Mouse (Mus musculus): ENCODE data around the gene Rps6kb1. TPM values are rescaled to one million over a fixed set of nuclear protein-coding genes. Genes with fewer than 3 reads are reported as not detected.

Rps6kb1 gene
- polyA plus RNA-seq, 1 experiment from 2014 or later, result 23.5 TPM

DNA sequence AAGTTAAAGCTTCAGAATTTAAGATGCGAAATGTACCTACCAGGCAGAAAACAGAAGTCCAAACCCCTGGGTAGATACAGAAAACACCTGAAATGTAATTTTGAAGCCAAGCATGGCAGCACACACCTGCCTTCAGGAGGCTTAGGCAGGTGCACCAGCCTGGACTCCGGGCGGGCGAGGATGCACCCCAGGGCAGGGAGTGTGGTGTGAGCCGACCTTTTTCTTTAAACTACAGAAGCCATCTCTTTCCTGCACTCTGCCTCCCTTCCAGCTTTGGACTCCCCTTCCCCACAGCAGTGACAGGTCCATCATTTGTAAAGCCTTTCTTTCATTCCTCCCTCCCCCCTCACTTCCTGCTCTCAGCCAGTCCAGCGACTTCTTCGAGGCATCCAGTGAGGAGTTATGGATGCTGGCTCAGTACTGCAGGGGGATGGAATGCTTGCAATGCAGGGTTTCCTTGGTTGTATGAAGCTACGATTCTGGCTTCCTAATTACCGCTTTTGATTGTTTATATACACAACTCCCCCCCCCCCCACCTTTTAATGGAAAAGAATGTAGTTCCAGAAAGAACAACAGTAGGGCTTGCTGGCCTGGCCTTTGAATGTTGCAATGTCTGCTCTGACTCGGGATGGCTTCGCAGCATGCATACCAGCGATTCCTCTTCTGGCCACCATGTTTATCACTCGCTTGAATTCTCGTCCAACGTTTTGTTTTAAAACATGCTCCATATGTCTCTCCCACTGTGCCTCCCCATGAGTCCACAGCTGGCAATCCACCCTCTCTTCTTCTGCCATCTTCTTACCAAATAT, 26.6 kb upstream of the Rps6kb1 start:
- Histone ChIP-seq H3K4me1 (replicated peaks) (peaks cover 27% of the 10 kb centered on the region), H3K27ac (replicated peaks) (0 out of 2 replicates have a peak overlapping the region, but pooled peaks have one; percentile 29), H3K36me3 (replicated peaks) (peaks cover 6% of the 10 kb centered on the region; the same call in 1 of the 2 replicates), H3K9me3 (replicated peaks) (no peaks in the 10 kb centered on the region), H3K9ac (no peak overlapping the region), H3K4me2 (no peak overlapping the region), H3K27me3 (no peaks in the 10 kb centered on the region), H3K4me3 (replicated peaks) (no peak overlapping the region)
- ATAC-seq (ENCODE audit: insufficient read depth), result no peak
- 56% methylated on average over 15 of the region's 15 CpGs for WGBS (ENCODE audit: insufficient replicate concordance)

DNA sequence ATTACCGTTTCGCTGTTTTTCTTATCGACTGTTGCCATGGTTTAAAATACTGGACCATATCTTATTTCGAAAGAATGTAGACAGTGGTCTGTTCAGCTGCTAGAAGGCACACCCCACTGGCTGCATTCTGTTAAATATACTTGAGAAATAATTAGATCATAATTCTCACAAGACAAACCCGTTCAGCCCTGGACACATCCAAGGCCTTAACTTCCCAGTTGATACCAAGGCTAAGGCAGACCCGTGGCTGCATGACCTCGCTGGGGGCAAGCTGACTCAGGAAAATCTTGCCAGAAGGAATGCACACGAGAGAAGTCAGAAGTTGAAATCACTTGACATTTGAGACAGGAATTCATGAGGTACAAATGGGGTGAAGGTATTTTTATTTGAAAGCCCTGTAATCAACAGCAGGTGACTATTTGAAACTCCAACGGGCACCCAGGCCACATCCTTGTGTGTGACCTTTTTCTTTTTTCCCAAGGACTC, 25.7 kb upstream of the Rps6kb1 start:
- Histone ChIP-seq H3K4me2 (no peak overlapping the region), H3K27ac (replicated peaks) (no peak overlapping the region)
- 62% methylated on average over 9 of the region's 9 CpGs for WGBS (ENCODE audit: insufficient replicate concordance)

DNA sequence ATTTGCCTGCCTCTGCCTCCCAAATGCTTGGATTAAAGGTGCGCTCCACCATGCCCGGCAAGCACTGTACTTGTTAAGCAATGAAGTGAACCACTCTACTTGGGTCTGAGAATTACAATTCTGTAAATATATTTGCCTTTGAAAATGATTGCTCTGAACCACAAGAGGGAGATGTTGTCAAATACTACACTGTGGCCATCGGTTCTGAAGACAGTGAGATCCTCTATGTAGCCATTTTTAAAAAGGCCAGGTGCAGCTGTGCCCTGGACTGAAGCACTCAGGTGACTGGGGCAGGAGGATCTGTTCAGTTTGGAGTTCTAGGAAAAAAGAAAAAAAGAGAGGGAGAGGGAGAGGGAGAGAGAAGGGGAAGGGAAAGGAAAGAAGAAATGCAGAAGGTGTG, 23.8 kb upstream of the Rps6kb1 start:
- Histone ChIP-seq H3K27me3 (no peaks in the 10 kb centered on the region), H3K4me2 (no peak overlapping the region), H3K9ac (no peak overlapping the region), H3K36me3 (replicated peaks) (peaks cover 15% of the 10 kb centered on the region), H3K4me3 (replicated peaks) (no peak overlapping the region), H3K9me3 (replicated peaks) (no peaks in the 10 kb centered on the region), H3K27ac (replicated peaks) (no peak overlapping the region), H3K4me1 (replicated peaks) (peaks cover 9% of the 10 kb centered on the region)
- no peak for ATAC-seq (ENCODE audit: insufficient read depth)
- WGBS (ENCODE audit: insufficient replicate concordance), result 56% methylated on average over 3 of the region's 3 CpGs

More for the DNA sequence above, 25.7 kb upstream of the Rps6kb1 start:
- Histone ChIP-seq H3K27me3 (no peaks in the 10 kb centered on the region), H3K4me1 (replicated peaks) (peaks cover 17% of the 10 kb centered on the region), H3K36me3 (replicated peaks) (peaks cover 11% of the 10 kb centered on the region), H3K9ac (no peak overlapping the region), H3K9me3 (replicated peaks) (no peaks in the 10 kb centered on the region), H3K4me3 (replicated peaks) (no peak overlapping the region)
- ATAC-seq (ENCODE audit: insufficient read depth), result no peak

DNA sequence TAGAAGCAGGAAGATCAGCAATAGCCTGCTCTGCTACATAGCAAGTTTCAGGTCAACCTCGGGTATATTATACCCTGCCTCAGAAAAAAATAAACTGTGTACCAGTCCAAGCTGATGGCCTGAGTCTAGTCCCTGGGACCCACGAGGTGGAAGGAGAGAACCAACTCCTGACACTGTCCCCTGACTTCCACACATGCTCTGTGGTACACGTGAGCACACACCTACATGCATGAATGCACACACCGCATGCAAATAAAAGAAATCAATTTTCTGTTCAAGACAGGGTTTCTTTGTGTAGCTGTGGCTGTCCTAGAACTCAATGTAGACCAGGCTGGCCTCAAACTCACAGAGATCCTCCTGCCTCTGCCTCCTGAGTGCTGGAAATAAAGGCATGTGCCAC, 13.7 kb upstream of the Rps6kb1 start:
- H3K4me2 ChIP-seq, result no peak overlapping the region
- no peak overlapping the region for H3K27ac ChIP-seq (replicated peaks)
- peaks cover 74% of the 10 kb centered on the region for H3K36me3 ChIP-seq (replicated peaks)
- no peak overlapping the region for H3K9ac ChIP-seq
- 74% methylated on average over 4 of the region's 4 CpGs for WGBS (ENCODE audit: insufficient replicate concordance)
- no peaks in the 10 kb centered on the region for H3K27me3 ChIP-seq
- H3K9me3 ChIP-seq (replicated peaks), result no peaks in the 10 kb centered on the region
- no peak for ATAC-seq (ENCODE audit: insufficient read depth)
- H3K4me1 ChIP-seq (replicated peaks), result no peaks in the 10 kb centered on the region
- no peak overlapping the region for H3K4me3 ChIP-seq (replicated peaks)

DNA sequence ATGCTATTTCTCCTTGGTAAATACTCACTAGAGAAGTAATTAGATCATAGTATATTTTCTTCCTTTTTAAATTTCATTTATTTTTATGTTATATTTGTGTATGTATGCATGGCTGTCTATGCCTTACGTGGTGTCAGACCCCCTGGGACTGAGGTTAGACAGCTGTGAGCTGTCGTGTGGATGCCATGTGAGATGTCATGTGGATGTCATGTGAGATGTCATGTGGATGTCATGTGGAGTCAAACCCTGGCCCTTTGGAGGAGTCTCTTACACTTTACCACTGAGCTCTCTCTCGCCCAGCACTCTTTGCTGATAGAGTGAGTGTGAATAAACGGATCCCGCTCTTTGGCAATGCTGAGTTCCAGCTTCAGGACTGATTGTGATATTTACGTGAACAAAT, 8.9 kb upstream of the Rps6kb1 start:
- Histone ChIP-seq H3K9ac (no peak overlapping the region), H3K4me1 (replicated peaks) (no peaks in the 10 kb centered on the region), H3K4me2 (no peak overlapping the region), H3K36me3 (replicated peaks) (peaks cover 65% of the 10 kb centered on the region), H3K9me3 (replicated peaks) (no peaks in the 10 kb centered on the region), H3K27me3 (no peaks in the 10 kb centered on the region), H3K27ac (replicated peaks) (no peak overlapping the region), H3K4me3 (replicated peaks) (no peak overlapping the region)
- ATAC-seq (ENCODE audit: insufficient read depth), result no peak
- WGBS (ENCODE audit: insufficient replicate concordance), result 86% methylated on average over 6 of the region's 6 CpGs

DNA sequence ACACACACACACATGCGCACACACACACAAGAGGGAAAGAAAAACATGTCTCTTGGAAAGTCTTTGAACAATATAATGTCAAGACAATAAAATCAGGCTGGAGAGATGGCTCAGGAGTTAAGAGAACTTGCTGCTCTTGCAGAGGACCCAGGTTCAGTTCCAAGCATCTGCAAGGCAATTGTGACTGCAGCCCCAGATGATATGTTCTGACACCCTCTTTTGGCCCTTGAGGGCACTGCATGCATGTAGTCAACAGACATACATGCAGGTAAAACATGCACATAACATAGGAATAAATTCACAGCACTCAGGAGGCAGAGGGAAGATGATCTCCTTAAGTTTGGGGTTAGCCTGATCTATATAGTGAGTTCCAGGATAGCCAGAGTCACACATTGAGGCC, 2.8 kb upstream of the Rps6kb1 start:
- Histone ChIP-seq H3K9me3 (replicated peaks) (no peaks in the 10 kb centered on the region), H3K27me3 (no peaks in the 10 kb centered on the region), H3K4me1 (replicated peaks) (peaks cover 26% of the 10 kb centered on the region), H3K9ac (no peak overlapping the region), H3K27ac (replicated peaks) (no peak overlapping the region), H3K36me3 (replicated peaks) (peaks cover 31% of the 10 kb centered on the region), H3K4me2 (no peak overlapping the region), H3K4me3 (replicated peaks) (no peak overlapping the region)
- 93% methylated on average over 1 of the region's 1 CpGs for WGBS (ENCODE audit: insufficient replicate concordance)
- no peak for ATAC-seq (ENCODE audit: insufficient read depth)

DNA sequence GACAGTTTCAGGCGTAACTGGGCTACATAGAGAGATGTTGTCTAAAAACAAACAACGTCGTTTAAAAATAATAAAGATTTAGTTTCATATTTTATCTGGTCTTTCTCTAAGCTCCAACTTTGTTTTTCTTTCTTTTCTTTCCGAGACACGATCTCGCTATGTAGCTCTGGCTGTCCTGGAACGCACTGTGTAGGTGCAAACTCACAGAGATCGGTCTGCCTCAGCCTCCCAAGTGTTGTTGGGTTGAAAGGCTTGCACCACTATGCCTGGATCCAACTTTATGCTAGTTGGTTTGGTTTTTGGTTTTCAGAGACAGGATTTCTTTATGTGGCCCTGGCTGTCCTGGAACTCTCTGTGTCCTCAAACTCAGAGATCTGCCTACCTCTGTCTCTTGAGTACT, 951 bp upstream of the Rps6kb1 start:
- Histone ChIP-seq H3K4me3 (replicated peaks) (peak overlapping the region; percentile 84), H3K4me2 (peak overlapping the region; percentile 72), H3K27ac (replicated peaks) (peak overlapping the region; percentile 88), H3K4me1 (replicated peaks) (peaks cover 36% of the 10 kb centered on the region), H3K27me3 (no peaks in the 10 kb centered on the region), H3K36me3 (replicated peaks) (peaks cover 23% of the 10 kb centered on the region), H3K9me3 (replicated peaks) (no peaks in the 10 kb centered on the region), H3K9ac (peak overlapping the region; percentile 60)
- 61% methylated on average over 8 of the region's 8 CpGs for WGBS (ENCODE audit: insufficient replicate concordance)
- no peak for ATAC-seq (ENCODE audit: insufficient read depth)

DNA sequence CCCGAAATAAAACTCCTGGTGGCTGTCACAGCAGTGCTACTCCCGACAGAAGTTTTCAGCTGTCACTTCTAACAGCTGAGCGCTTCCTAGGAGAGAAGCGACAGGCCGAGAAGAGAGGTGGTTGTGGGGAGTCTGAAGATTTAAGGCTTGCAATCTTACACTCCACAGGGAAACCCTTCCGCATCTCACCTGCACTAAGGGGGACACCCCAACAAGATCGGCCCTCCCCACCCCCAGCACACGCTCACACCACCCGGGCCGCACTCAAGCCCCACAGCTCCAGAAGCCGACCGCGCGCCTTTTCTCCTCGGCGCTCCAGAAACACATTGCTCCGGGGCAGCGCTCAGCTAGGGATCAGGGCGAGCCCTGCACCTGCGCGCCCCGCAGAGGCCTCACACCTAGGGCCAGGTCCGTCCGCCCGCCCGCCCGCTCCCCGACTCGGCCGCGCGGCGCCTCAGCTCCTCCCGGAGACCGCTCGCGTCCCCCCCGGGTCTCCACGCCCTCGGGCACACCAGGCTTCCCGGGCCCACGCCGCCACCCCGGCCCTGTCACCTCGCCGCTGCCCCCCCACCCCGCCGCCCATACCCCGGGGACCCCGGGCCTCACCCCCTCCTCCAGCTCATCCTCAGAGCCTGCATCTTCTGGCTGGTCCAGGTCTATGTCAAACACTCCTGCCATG, 506 bp downstream of the Rps6kb1 start:
- peak overlapping the region; percentile 72 for H3K4me2 ChIP-seq
- peak overlapping the region; percentile 88 for H3K27ac ChIP-seq (replicated peaks)
- H3K4me1 ChIP-seq (replicated peaks), result peaks cover 44% of the 10 kb centered on the region
- under 1% methylated on average over 50 of the region's 50 CpGs for WGBS (ENCODE audit: insufficient replicate concordance)
- peak overlapping the region; percentile 97 for H3K9ac ChIP-seq
- peak; percentile 72 for ATAC-seq (ENCODE audit: insufficient read depth)
- peaks cover 9% of the 10 kb centered on the region for H3K36me3 ChIP-seq (replicated peaks)
- no peaks in the 10 kb centered on the region for H3K27me3 ChIP-seq
- peak overlapping the region; percentile 84 for H3K4me3 ChIP-seq (replicated peaks)
- H3K9me3 ChIP-seq (replicated peaks), result no peaks in the 10 kb centered on the region

DNA sequence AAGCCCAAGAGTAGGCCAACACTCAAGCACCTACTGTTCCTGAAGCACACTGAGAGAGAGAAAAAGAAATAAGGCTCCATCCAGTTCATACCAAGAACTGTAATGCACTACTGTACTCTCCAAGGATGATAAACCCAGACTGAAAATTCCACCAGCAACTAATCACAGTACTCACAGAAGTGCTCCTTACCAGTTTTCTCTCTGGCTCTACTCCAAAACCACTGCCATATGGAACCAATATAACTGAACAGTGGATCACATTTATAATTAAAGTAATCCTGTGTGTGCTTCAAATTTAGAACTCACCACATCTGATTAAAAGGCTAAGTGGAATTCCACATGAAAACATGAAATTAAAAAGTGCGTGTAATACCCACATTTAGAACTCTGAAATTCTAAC, 1.8 kb downstream of the Rps6kb1 start:
- H3K9me3 ChIP-seq (replicated peaks), result no peaks in the 10 kb centered on the region
- peak overlapping the region; percentile 84 for H3K4me3 ChIP-seq (replicated peaks)
- 0 out of 2 replicates have a peak, but pooled peaks cover 3% of the 10 kb centered on the region for H3K36me3 ChIP-seq (replicated peaks)
- H3K4me1 ChIP-seq (replicated peaks), result peaks cover 46% of the 10 kb centered on the region
- H3K4me2 ChIP-seq, result peak overlapping the region; percentile 72
- 85% methylated on average over 1 of the region's 1 CpGs for WGBS (ENCODE audit: insufficient replicate concordance)
- ATAC-seq (ENCODE audit: insufficient read depth), result no peak
- H3K9ac ChIP-seq, result no peak overlapping the region; the same call in 1 of the 2 replicates
- H3K27me3 ChIP-seq, result no peaks in the 10 kb centered on the region
- no peak overlapping the region for H3K27ac ChIP-seq (replicated peaks)

DNA sequence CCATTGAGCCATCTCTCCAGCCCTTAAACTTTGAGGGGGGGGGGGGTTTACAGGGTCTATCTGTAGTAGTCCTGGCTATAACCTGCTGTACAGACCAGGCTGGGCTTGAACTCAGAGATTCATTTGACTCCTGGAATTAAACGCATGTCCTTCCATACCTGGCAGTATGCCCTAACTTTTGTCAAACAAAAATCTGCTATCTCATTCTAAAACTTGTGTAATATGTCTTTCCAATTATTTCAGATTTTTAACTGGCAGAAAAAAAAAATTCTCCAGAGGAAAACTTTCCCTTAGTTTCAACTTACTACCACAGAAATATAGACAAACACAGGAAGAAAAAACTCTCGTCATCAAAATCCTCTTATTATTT, 4.1 kb downstream of the Rps6kb1 start:
- 79% methylated on average over 2 of the region's 2 CpGs for WGBS (ENCODE audit: insufficient replicate concordance)
- Histone ChIP-seq H3K36me3 (replicated peaks) (0 out of 2 replicates have a peak, but pooled peaks cover 3% of the 10 kb centered on the region), H3K9me3 (replicated peaks) (no peaks in the 10 kb centered on the region), H3K9ac (no peak overlapping the region), H3K4me3 (replicated peaks) (no peak overlapping the region), H3K27ac (replicated peaks) (no peak overlapping the region), H3K4me1 (replicated peaks) (peaks cover 33% of the 10 kb centered on the region), H3K4me2 (no peak overlapping the region), H3K27me3 (no peaks in the 10 kb centered on the region)
- ATAC-seq (ENCODE audit: insufficient read depth), result no peak

DNA sequence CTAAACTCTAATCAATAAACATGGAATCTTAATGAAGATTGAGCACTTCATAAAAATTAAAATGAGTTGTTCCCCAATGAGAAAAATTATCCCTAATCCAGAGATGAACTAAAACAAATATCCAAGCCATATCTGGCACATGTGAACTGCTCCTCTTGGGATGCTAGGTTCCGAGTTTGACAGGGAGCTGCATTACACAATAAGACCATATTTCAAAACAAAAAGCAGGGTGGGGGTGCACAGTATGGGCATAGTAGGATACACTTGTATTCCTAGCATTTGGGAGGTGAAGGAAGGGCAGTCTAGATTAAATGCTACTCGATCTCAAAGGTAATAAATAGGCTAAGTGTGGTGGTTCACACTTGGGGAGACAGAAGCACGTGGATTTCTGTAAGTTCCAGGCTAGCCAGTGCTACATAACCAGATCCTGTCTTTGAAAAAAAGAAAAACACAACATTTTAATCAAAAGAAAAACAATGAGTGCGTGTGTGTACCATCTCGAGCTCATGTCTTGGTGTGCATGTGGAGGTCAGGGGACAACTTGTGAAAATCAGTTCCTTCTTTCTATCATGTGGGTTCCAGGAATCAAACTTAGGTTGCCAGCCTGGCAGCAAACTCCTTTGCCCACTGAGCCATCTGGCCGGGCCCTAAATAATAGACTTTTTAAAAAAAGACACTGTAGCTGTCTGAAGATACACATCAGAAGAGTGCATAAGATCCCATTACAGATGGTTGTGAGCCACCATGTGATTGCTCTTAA, 4.7 kb downstream of the Rps6kb1 start:
- Histone ChIP-seq H3K4me2 (no peak overlapping the region), H3K27me3 (no peaks in the 10 kb centered on the region), H3K27ac (replicated peaks) (no peak overlapping the region), H3K9ac (no peak overlapping the region), H3K4me3 (replicated peaks) (no peak overlapping the region), H3K36me3 (replicated peaks) (0 out of 2 replicates have a peak, but pooled peaks cover 3% of the 10 kb centered on the region), H3K4me1 (replicated peaks) (peaks cover 33% of the 10 kb centered on the region), H3K9me3 (replicated peaks) (no peaks in the 10 kb centered on the region)
- no peak for ATAC-seq (ENCODE audit: insufficient read depth)
- WGBS (ENCODE audit: insufficient replicate concordance), result 74% methylated on average over 6 of the region's 6 CpGs
